Mouse (Mus musculus): ENCODE results near the gene Pou2f1.

Pou2f1 gene

GRCm38 (mm10) chr1:165948214-165948813 is 54.2 kb downstream of the Pou2f1 start:
- DNase-seq, result no peak

- no peak for DNase-seq
Observed at GRCm38 (mm10) chr1:165943270-165943669, 59.2 kb downstream of the Pou2f1 start.

GRCm38 (mm10) chr1:165935466-165935818 is 67.0 kb downstream of the Pou2f1 start:
- no peak for DNase-seq

GRCm38 (mm10) chr1:165934648-165935465 is 67.6 kb downstream of the Pou2f1 start:
- DNase-seq, result no peak

GRCm38 (mm10) chr1:165933915-165934647 is 68.4 kb downstream of the Pou2f1 start:
- no peak for DNase-seq

- no peak for DNase-seq
Observed at GRCm38 (mm10) chr1:165932842-165933241, 69.6 kb downstream of the Pou2f1 start.

GRCm38 (mm10) chr1:165930510-165930909 is 72.0 kb downstream of the Pou2f1 start:
- no peak for DNase-seq

- no peak for DNase-seq
Observed at GRCm38 (mm10) chr1:165927507-165928279, 74.8 kb downstream of the Pou2f1 start.

GRCm38 (mm10) chr1:165925207-165925606 is 77.3 kb downstream of the Pou2f1 start:
- DNase-seq, result no peak

GRCm38 (mm10) chr1:165922488-165922887 is 80.0 kb downstream of the Pou2f1 start:
- DNase-seq, result no peak

GRCm38 (mm10) chr1:165921026-165921425 is 81.5 kb downstream of the Pou2f1 start:
- no peak for DNase-seq

- DNase-seq, result no peak
Observed at GRCm38 (mm10) chr1:165914416-165914801, 88.1 kb downstream of the Pou2f1 start.

- DNase-seq, result no peak
Observed at GRCm38 (mm10) chr1:165913720-165914415, 88.6 kb downstream of the Pou2f1 start.

GRCm38 (mm10) chr1:165909471-165909870 is 93.0 kb downstream of the Pou2f1 start:
- DNase-seq, result no peak

- no peak for DNase-seq
Observed at GRCm38 (mm10) chr1:165908806-165909205, 93.7 kb downstream of the Pou2f1 start.

GRCm38 (mm10) chr1:165908153-165908552 is 94.3 kb downstream of the Pou2f1 start:
- no peak for DNase-seq

- DNase-seq, result no peak
Observed at GRCm38 (mm10) chr1:165903596-165903995, 98.9 kb downstream of the Pou2f1 start.

GRCm38 (mm10) chr1:165891686-165892085 is 110.8 kb downstream of the Pou2f1 start:
- DNase-seq, result no peak

GRCm38 (mm10) chr1:165882146-165882900 is 120.2 kb downstream of the Pou2f1 start:
- DNase-seq, result no peak

GRCm38 (mm10) chr1:165878751-165879150 is 123.7 kb downstream of the Pou2f1 start:
- no peak for DNase-seq

GRCm38 (mm10) chr1:165875520-165876284 is 126.8 kb downstream of the Pou2f1 start:
- peak; percentile 85 for DNase-seq

All from heart, adult 11 months (tissue).